Mouse (Mus musculus) adrenal gland, postnatal 10 days (tissue): ENCODE data around the gene Vamp2. TPM values are rescaled to one million over a fixed set of nuclear protein-coding genes. Genes with fewer than 3 reads are reported as not detected.
"Not testable (repeated sequence)": the region's sequence is repeated elsewhere in the genome, so short reads cannot be mapped to it uniquely, and the experiment has no call there.

Experiments
- DNase-seq: peaks from one replicate; pipeline ENCODE4 v3.0.0; 2021; ENCODE audit warnings: mixed read lengths
- total RNA-seq, 2 experiments: library from RNA; stranded (reverse); gene quantifications; 2 replicates each; pipeline ENCODE4 v1.2.3; 2021

Vamp2 gene
- total RNA-seq, 2 experiments from 2014 or later = 104 to 143 TPM

DNA sequence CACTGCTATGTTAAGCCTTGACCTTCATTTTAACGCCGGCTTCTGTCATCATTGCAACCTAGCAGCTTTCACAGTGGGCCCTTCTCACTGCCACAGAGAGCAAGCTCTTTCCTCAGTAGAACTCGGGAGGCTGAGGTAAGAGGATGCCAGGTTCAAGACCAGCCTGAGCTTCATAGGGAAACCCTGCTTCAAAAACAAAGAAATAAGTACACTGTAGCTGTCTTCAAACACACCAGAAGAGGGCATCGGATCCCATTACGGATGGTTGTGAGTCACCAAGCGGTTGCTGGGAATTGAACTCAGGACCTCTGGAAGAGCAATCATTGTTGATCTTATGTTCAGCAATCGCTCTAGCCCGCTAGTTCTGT lies 7.5 kb upstream of the Vamp2 start:
- DNase-seq = peak; percentile 0

- DNase-seq = peak; percentile 1
Measured at GRCm38 (mm10) chr11:69081613-69082012, 6.7 kb upstream of the Vamp2 start.

DNA sequence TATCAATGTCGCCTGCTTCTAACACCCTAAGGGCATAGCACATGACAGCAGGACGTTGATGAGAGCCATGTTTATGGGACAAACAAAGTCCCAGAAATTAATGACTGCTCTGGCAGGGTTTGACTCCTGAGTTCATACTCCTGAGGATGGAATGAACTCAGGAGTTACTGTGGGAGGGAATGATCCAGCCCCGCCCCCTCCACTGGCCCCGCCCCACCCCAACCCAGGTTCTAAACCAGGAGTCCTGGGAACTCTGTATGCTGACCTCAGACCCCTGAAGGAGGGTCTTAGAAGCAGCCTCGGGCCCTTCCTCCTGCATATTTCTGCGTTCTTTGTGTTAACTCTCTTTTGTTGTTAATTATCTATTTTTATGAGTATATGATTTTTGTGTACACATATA lies 2.7 kb upstream of the Vamp2 start:
- DNase-seq = no peak

DNA sequence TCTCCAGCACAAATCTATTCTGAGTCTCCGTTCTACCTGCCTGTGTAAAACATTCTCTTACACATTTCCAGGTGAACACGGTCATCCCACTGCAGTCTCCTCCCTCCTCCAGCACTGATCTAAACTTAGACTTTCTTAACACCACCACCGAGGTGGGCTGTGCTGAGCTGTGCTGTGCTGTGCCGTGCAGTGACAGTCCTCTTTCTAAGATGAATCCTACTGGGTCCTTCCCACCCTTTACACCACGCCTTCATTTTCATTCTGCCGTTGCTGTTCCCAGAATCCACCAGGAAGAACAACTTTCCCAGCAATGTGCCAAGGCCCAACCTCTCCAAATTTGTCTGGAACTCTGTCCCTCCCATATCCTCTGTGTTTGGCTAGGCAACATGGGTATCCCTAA lies 1.9 kb upstream of the Vamp2 start:
- DNase-seq = no peak

- peak; percentile 19 for DNase-seq
Measured at GRCm38 (mm10) chr11:69087082-69087481, 1.2 kb upstream of the Vamp2 start.

DNA sequence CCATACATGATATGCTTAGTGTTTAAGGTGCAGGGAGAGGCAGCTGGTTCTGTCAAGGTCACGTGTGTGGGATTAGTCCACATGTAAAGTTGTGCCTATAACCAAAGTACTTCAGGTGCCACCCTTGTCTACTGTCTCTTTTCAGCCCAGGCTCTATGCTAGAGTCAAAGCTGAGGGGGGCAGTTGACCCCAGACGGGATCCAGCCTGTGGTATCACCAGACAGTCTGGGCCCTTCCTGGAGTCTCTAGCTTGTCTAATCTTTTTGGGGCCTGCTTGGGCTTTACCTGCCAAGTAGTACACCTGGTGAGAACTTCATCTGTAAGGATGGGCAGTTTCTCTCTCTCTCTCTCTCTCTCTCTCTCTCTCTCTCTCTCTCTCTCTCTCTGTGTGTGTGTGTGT lies 693 bp upstream of the Vamp2 start:
- no peak for DNase-seq

- DNase-seq = no peak
Measured at GRCm38 (mm10) chr11:69088856-69089615, 746 bp downstream of the Vamp2 start.

DNA sequence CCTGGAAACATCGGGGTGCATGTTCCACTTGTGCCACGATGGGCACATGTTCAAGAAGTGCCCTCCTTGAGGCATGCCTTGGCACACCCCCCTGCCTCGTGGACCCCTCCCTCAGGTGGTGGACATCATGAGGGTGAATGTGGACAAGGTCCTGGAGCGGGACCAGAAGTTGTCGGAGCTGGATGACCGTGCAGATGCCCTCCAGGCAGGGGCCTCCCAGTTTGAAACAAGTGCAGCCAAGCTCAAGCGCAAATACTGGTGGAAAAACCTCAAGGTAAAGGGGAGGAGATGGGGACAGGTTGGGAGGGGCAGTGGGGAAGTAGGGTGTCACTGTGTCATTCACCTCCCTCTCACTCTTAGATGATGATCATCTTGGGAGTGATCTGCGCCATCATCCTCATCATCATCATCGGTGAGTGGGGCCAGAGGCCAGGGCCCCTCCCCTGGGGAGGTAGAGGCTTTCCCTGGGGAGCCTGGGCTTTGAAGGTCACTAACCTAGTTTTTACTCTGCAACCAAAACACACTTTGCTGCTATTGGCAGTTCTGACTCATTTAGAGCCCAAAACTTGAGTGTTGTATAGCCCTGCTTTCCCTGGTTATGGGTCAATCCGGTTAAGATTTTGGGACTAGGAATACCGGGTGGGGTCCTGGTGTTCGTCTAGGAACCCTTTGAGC lies 1.5 kb downstream of the Vamp2 start:
- peak; percentile 67 for DNase-seq

DNA sequence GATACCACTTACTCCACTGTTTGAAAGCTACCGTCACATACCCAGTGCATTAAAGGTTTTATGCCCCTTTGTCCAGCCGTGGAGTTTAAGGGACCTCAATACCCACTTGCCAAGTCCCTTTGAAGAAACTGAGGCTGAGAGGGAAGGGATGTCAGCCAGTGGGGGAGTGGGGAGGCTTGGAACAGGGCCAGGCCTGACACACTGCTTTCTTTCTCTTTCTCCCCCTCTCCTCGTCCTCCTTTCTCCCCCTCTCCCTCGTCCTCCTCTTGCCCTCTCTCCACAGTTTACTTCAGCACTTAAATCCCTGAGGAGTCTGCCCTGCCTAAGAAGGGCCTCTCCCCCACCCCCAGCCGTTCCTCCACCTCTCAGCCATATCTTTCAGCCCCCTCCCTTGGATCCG lies 2.1 kb downstream of the Vamp2 start:
- no peak for DNase-seq

GRCm38 (mm10) chr11:69091566-69092385 lies 3.5 kb downstream of the Vamp2 start:
- no peak for DNase-seq

DNA sequence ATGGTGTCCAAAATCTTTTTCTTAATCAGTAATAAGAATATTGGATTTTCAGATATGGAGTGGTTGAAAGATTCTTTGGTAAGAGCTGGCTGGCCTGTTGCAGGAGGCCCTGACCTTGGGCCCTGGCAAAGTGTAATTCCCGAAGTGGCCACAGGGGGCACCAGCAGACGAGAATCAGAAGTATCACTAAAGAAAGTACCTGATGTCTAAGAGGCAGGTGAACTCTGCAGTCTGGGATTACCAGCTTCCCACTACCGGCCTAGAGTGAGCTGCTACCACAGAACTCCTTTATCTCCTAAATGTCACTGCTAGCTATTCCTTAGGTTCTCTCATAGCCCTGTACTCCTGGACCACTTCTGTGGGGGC lies 4.1 kb downstream of the Vamp2 start:
- peak; percentile 95 for DNase-seq

GRCm38 (mm10) chr11:69092871-69093270 lies 4.6 kb downstream of the Vamp2 start:
- no peak for DNase-seq

- DNase-seq = not testable (repeated sequence)
Measured at GRCm38 (mm10) chr11:69093856-69094255, 5.6 kb downstream of the Vamp2 start.

DNA sequence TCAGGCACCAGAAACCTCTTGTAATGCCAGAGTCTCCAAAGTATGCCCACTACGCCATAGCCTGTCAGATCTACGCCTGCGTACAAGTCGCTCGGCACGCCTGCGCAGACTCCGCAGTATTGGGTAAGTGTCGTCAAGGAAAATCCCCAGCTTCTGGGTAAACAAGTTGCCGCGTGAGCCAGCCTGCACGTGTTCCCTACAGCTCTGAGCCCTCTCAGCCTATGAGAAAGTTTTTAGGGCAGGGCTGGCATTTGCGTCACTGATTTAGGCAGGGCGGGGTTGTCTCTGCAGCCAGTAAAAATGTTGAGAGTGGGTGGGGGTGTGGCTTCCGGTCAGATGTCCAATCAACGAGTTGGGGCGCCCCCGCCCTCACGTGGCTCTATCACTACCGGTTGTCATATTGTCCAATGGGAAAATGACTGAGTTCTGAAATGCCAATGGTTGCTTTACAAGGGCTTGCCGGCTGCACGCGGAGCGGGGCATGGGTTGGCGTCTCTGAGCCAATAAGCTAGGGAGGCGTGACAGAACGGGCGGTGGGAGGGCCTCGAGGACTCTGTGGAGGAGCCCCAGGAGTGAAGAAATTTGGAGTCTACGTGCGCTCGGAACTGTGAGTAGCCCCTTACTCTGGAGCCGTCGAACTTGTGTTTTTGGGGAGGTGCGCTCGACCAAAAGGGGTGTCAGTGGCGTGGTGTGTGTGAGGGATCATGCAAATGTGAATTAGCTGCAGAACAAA lies 6.6 kb downstream of the Vamp2 start, which contains the start of gene Per1:
Gene Per1, plus strand, starts transcription at position 521 of the 733 bp plus-strand sequence.
- peak; percentile 97 for DNase-seq

GRCm38 (mm10) chr11:69095511-69096231 lies 7.4 kb downstream of the Vamp2 start:
- DNase-seq = peak; percentile 54

DNA sequence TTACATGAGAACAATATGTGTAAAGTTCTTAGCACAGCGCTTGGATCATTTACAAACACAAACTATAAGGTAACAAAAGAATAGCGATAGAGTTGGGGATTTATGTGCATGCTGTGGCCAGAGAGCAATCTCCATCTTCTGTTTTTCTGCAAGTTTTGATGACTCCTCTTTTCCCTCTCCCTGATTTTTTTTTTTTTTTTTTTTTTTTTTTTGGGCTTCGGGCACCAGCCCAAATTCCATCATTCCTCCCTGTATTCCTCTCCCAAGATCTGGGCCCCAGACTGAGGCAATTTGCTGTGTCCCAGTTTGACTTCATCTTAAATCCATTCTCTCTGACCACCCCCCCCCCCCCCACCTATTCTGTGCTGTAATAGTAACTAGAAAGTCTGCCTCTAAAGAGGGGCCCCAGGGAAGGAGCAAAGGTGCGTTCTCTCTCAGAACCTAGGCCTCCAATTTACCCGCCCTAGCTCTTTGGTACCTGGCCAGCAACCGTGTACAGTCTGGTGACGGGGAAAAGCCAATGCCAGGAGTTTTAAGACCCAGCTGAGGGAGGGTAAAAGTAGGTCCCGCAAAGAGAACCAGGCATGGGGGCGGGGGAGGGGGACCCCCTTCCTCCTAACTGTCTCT lies 8.2 kb downstream of the Vamp2 start:
- no peak for DNase-seq

GRCm38 (mm10) chr11:69096987-69097900 lies 9.0 kb downstream of the Vamp2 start:
- DNase-seq = peak; percentile 100

DNA sequence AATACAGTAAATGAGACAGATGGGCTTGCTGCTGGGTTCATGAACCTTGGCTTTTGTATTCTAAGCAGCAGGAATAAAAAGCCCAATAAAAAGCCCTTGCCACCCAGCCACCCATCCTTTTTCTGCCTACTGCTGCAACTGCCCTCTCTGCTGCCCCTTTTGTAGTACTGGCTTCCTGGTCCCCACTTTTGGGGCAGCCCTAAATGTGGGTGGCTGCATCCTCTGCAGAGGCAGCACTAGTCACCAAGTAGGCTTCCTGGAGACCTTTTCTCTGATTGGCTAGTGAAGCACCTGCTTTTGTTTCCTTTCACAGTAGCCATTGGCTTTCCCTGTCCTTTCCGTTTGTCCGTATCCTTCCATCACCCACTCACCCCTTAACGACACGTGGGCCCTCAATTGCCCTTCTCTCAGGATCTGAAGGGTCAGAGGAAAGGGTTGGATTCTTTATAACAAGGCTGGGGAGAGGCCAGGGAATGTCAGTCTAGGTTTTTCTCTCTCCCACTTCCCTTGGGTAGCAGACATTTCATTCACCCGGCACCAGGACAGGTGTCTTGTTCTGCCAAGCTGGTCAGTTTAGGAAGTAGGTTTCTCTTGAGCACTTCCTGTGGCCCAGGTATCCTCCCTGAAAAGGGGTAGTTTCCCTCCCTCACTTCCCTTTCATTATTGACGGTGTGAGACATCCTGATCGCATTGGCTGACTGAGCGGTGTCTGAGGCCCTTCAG lies 9.9 kb downstream of the Vamp2 start:
- no peak for DNase-seq

DNA sequence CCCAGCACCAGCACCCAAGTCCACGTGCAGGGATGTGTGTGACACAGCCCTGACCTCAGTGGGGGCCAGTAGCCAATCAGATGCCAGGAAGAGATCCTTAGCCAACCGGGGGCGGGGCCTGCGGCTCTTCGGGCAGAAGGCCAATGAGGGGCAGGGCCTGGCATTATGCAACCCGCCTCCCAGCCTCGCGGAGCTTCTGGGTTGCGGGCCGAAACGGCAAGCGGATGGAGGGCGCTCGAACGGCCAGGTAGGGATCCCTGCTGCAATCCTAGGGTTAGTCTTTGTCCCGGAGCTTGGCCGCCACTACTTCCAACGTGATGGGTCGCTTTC lies 10.4 kb downstream of the Vamp2 start:
- peak; percentile 99 for DNase-seq
